Mouse (Mus musculus) layer of hippocampus, adult 18-20 months (tissue): ENCODE measurements around the gene Ankrd53. TPM values are rescaled to one million over a fixed set of nuclear protein-coding genes. Genes with fewer than 3 reads are reported as not detected.
"Not testable (repeated sequence)": the region's sequence is repeated elsewhere in the genome, so short reads cannot be mapped to it uniquely, and the experiment has no call there.

ENCODE experiments used
- DNase-seq, 2 experiments: peaks; one replicate each; pipeline ENCODE4 v3.0.0; 2022; ENCODE audit warnings: low spot score in 2 of 2
- total RNA-seq, 2 experiments: library from RNA; stranded (reverse); gene quantifications; 2 replicates each; pipeline ENCODE4 v1.2.3; 2021

Gene Ankrd53
- total RNA-seq, 2 experiments from 2014 or later = not detected

- no peak for DNase-seq
These were observed 512 bp downstream of the Ankrd53 start for GRCm38 (mm10) chr6:83762880-83763431.

- no peak for DNase-seq
These were observed 4.5 kb downstream of the Ankrd53 start for GRCm38 (mm10) chr6:83766982-83767381.

GRCm38 (mm10) chr6:83768485-83768884 is 6.0 kb downstream of the Ankrd53 start:
- no peak for DNase-seq

GRCm38 (mm10) chr6:83774126-83774525 is 11.7 kb downstream of the Ankrd53 start:
- DNase-seq = no peak

GRCm38 (mm10) chr6:83774781-83775563 is 12.5 kb downstream of the Ankrd53 start:
- no peak for DNase-seq

- DNase-seq = peak; percentile 90 to 93
These were observed 13.3 kb downstream of the Ankrd53 start, which contains the start of gene Tex261 for GRCm38 (mm10) chr6:83775638-83776293. Gene Tex261 (minus strand): TSS chr6:83775813.

- no peak for DNase-seq
These were observed 15.9 kb downstream of the Ankrd53 start for GRCm38 (mm10) chr6:83778306-83778705.

- peak in 1 of 2 experiments; percentile 64 for DNase-seq
These were observed 16.6 kb downstream of the Ankrd53 start for GRCm38 (mm10) chr6:83779026-83779425.

GRCm38 (mm10) chr6:83786426-83786825 is 24.0 kb downstream of the Ankrd53 start:
- DNase-seq = no peak

GRCm38 (mm10) chr6:83788554-83788953 is 26.1 kb downstream of the Ankrd53 start:
- no peak for DNase-seq

- DNase-seq = not testable (repeated sequence)
These were observed 28.1 kb downstream of the Ankrd53 start for GRCm38 (mm10) chr6:83790533-83790932.

GRCm38 (mm10) chr6:83791251-83791890 is 28.9 kb downstream of the Ankrd53 start:
- no peak for DNase-seq

GRCm38 (mm10) chr6:83794760-83795296 is 32.4 kb downstream of the Ankrd53 start, which contains the start of gene Nagk:
Gene Nagk (plus strand): TSS chr6:83794982.
- DNase-seq = peak; percentile 90 to 93

GRCm38 (mm10) chr6:83795492-83795900 is 33.1 kb downstream of the Ankrd53 start:
- no peak for DNase-seq

GRCm38 (mm10) chr6:83796686-83797085 is 34.2 kb downstream of the Ankrd53 start:
- DNase-seq = no peak

GRCm38 (mm10) chr6:83802033-83802432 is 39.6 kb downstream of the Ankrd53 start:
- peak in 1 of 2 experiments; percentile 54 for DNase-seq

- DNase-seq = no peak
These were observed 40.4 kb downstream of the Ankrd53 start for GRCm38 (mm10) chr6:83802846-83803245.

- no peak for DNase-seq
These were observed 53.4 kb downstream of the Ankrd53 start for GRCm38 (mm10) chr6:83815801-83816200.
